Mouse (Mus musculus) CH12.LX (cell line): ENCODE results near the gene C8b. TPM values are rescaled to one million over a fixed set of nuclear protein-coding genes. Genes with fewer than 3 reads are reported as not detected.

Experiments used
- DNase-seq: peaks from one replicate; pipeline ENCODE4 v3.0.0-alpha.2; 2013; ENCODE audit errors: extremely low read depth
- H3K27ac ChIP-seq: 2 replicates; pipeline ENCODE4 v1.5.1; 2012; ENCODE audit warnings: low read depth, mild to moderate bottlenecking, control low read depth, moderate library complexity; ENCODE audit not compliant: insufficient read depth
- H3K27me3 ChIP-seq: replicated peaks from 2 replicates; pipeline ENCODE3; 2012; ENCODE audit warnings: inconsistent platforms
- H3K36me3 ChIP-seq, 2 experiments: replicated peaks in 1 of 2; 2 replicates each; pipeline versions ENCODE3 to v1.6.1; 2012; ENCODE audit warnings: inconsistent platforms in 1 of 2, low read length in 1 of 2, mild to moderate bottlenecking in 1 of 2, mixed read lengths in 1 of 2, moderate library complexity in 1 of 2; ENCODE audit not compliant: control insufficient read depth in 1 of 2, insufficient read depth in 1 of 2
- H3K4me1 ChIP-seq, 2 experiments: 2 replicates each; pipeline ENCODE4 v1.6.1; 2012; ENCODE audit warnings: inconsistent platforms in 1 of 2, moderate library complexity in 1 of 2; ENCODE audit not compliant: insufficient read depth in 2 of 2, control insufficient read depth in 1 of 2
- H3K4me2 ChIP-seq: 2 replicates; pipeline ENCODE4 v1.6.1; 2012; ENCODE audit warnings: low read depth, mild to moderate bottlenecking, control low read depth; ENCODE audit not compliant: poor library complexity, insufficient read depth, severe bottlenecking
- H3K4me3 ChIP-seq, 3 experiments: fragments of 150-350 bp in 1 of 3; sonication (generic) in 1 of 3; replicated peaks in 1 of 3; 2 replicates each; pipeline versions ENCODE3 to v1.5.1; 2011 to 2012; ENCODE audit warnings: low read depth in 2 of 3, low read length in 2 of 3, mild to moderate bottlenecking in 2 of 3, moderate library complexity in 2 of 3, control low read depth in 1 of 3, improper control_type of control experiment in 1 of 3, inconsistent platforms in 1 of 3, mixed read lengths in 1 of 3; ENCODE audit not compliant: poor library complexity in 1 of 3
- H3K79me2 ChIP-seq: replicated peaks from 2 replicates; pipeline ENCODE4 v1.6.1; 2012; ENCODE audit warnings: mild to moderate bottlenecking, moderate library complexity; ENCODE audit not compliant: control insufficient read depth, poor library complexity, insufficient read depth, severe bottlenecking; ENCODE audit errors: extremely low read depth
- H3K9ac ChIP-seq: 2 replicates; pipeline ENCODE4 v1.6.1; 2012; ENCODE audit warnings: low read depth, mild to moderate bottlenecking, control low read depth, moderate library complexity; ENCODE audit not compliant: insufficient read depth
- H3K9me3 ChIP-seq: replicated peaks from 2 replicates; pipeline ENCODE3; 2012; ENCODE audit warnings: low read length, inconsistent platforms, mixed read lengths
- CHD2 ChIP-seq: IDR thresholded peaks from 2 replicates; pipeline ENCODE4 v1.6.1; 2011; ENCODE audit warnings: low read length, improper control_type of control experiment
- E2F4 ChIP-seq: IDR thresholded peaks from 2 replicates; pipeline ENCODE4 v1.6.1; 2011; ENCODE audit warnings: low read depth, low read length, improper control_type of control experiment; ENCODE audit not compliant: insufficient replicate concordance
- ELF1 ChIP-seq: IDR thresholded peaks from 2 replicates; pipeline ENCODE4 v1.6.1; 2014; ENCODE audit warnings: low read depth, mild to moderate bottlenecking, inconsistent platforms, low read length, improper control_type of control experiment
- ETS1 ChIP-seq: conservative IDR thresholded peaks from 2 replicates; pipeline ENCODE4 v1.6.1; 2012; ENCODE audit warnings: low read depth, mild to moderate bottlenecking, inconsistent platforms, low read length, improper control_type of control experiment, moderate library complexity
- HCFC1 ChIP-seq: IDR thresholded peaks from 2 replicates; pipeline ENCODE4 v1.6.1; 2012; ENCODE audit warnings: low read depth, mild to moderate bottlenecking, inconsistent platforms, low read length, improper control_type of control experiment
- IRF4 ChIP-seq: IDR thresholded peaks from 2 replicates; pipeline ENCODE4 v1.6.1; 2014; ENCODE audit warnings: low read depth, mild to moderate bottlenecking, inconsistent platforms, low read length, improper control_type of control experiment
- JUND ChIP-seq: conservative IDR thresholded peaks from 2 replicates; pipeline ENCODE4 v1.6.1; 2011; ENCODE audit warnings: low read depth, low read length, improper control_type of control experiment
- MAZ ChIP-seq: IDR thresholded peaks from 2 replicates; pipeline ENCODE4 v1.6.1; 2012; ENCODE audit warnings: low read depth, mild to moderate bottlenecking, inconsistent platforms, low read length, improper control_type of control experiment, moderate library complexity
- MYC ChIP-seq: IDR thresholded peaks from 2 replicates; pipeline ENCODE4 v1.6.1; 2011; ENCODE audit warnings: low read depth, mild to moderate bottlenecking, improper control_type of control experiment, low read length
- NELFE ChIP-seq: IDR thresholded peaks from 2 replicates; pipeline ENCODE4 v1.6.1; 2011; ENCODE audit warnings: low read depth, low read length, improper control_type of control experiment
- RCOR1 ChIP-seq: conservative IDR thresholded peaks from 2 replicates; pipeline ENCODE4 v1.6.1; 2012; ENCODE audit warnings: low read depth, mild to moderate bottlenecking, inconsistent platforms, low read length, improper control_type of control experiment
- SMC3 ChIP-seq: IDR thresholded peaks from 2 replicates; pipeline ENCODE4 v1.6.1; 2011; ENCODE audit warnings: low read depth, low read length, improper control_type of control experiment
- TBP ChIP-seq: conservative IDR thresholded peaks from 2 replicates; pipeline ENCODE4 v1.6.1; 2011; ENCODE audit warnings: low read depth, low read length, improper control_type of control experiment
- ZKSCAN1 ChIP-seq: IDR thresholded peaks from 2 replicates; pipeline ENCODE4 v1.6.1; 2012; ENCODE audit warnings: low read depth, inconsistent platforms, low read length, improper control_type of control experiment, borderline replicate concordance
- ZMIZ1 ChIP-seq: IDR thresholded peaks from 2 replicates; pipeline ENCODE4 v1.6.1; 2012; ENCODE audit warnings: low read depth, mild to moderate bottlenecking, inconsistent platforms, low read length, improper control_type of control experiment
- ZNF384 ChIP-seq: IDR thresholded peaks from 2 replicates; pipeline ENCODE4 v1.6.1; 2012; ENCODE audit warnings: low read depth, low read length, improper control_type of control experiment, inconsistent platforms
- dilution Hi-C: fragments of 300-500 bp; cut with MboI; formaldehyde crosslinking; loops from 2 replicates; pipeline ENCODE4 v1.14.3; 2020; ENCODE audit warnings: low sequenced_read_pairs; ENCODE audit not compliant: extremely low pct_unique_long_range_greater_than_20kb, extremely low pct_ligation_motif_present
- in situ Hi-C: fragments of 300-500 bp; cut with MboI; formaldehyde crosslinking; loops from 3 replicates; pipeline ENCODE4 v1.14.3; 2019; ENCODE audit warnings: low sequenced_read_pairs, low pct_ligation_motif_present, low pct_unique_long_range_greater_than_20kb, mixed read lengths
- polyA plus RNA-seq: library from polyadenylated mRNA; unstranded; fragments of >175 nt; gene quantifications from 2 replicates; pipeline ENCODE4 v1.2.1, GENCODE M21; 2012; ENCODE audit warnings: low read depth; ENCODE audit not compliant: insufficient read length
- total RNA-seq, 2 experiments: library from RNA; depleted of rRNA; stranded (reverse); fragments of 300-350 nt in 1 of 2; fragments of >200 nt in 1 of 2; gene quantifications; 2 replicates each; pipeline ENCODE4 v1.2.3; 2012 to 2014

C8b gene
- total and polyA plus RNA-seq, 3 experiments = 0.13 to 0.23 TPM; not detected in 1

DNA sequence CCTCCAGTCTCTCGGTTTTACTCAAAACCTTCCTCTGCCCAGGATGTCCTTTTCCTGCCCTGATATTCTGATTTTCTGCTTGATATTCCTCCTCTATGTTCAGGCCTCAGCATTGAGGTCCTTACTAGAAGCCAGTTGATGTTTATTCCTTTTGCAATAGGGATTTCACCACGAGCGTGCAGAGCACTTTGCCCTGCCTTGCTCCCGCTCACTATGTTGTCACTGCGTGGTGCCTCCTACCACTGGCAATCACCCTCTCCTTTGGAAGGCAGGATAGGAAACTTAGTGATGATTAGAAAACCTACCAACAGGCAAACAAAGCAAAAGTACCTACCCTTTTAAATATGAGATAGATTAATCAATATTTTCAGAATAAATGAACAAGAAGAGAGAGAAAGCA, 13.3 kb downstream of the C8b start:
- H3K79me2 ChIP-seq = no peaks in the 10 kb centered on the region

DNA sequence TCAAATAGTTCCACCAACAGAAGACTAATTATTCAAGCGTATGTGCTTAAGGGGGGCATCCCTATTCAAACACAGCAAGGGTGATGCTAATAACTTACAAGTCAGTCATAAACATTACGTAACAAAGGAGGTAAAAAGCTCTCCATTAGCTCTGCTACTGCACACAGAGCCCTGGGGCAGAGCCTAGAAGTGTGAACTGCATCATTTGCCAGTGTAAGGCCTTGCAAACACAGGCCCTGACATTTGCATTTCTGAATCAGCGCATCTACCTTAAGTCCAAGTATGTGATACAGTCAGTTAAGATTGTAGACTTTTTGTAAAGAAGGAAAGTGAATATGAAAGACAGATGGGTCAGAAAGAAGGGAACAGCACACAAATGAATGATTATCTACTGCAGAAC, 15.3 kb downstream of the C8b start:
- no peak for TF ChIP-seq HCFC1
- no peak for TF ChIP-seq RCOR1
- TF ChIP-seq ZMIZ1 = no peak
- TF ChIP-seq JUND = no peak
- TF ChIP-seq ELF1 = no peak
- TF ChIP-seq MYC = no peak
- no peak for TF ChIP-seq ZKSCAN1
- no peak for TF ChIP-seq MAZ
- no peak for TF ChIP-seq TBP
- no peak for TF ChIP-seq ETS1
- TF ChIP-seq SMC3 = no peak
- no peak for TF ChIP-seq CHD2
- no peaks in the 10 kb centered on the region for H3K36me3 ChIP-seq
- no peak overlapping the region for H3K4me3 ChIP-seq
- H3K79me2 ChIP-seq = no peaks in the 10 kb centered on the region
- DNase-seq = no peak
- H3K4me2 ChIP-seq = no peak overlapping the region
- H3K9me3 ChIP-seq = peaks cover 38% of the 10 kb centered on the region
- no peak overlapping the region for H3K9ac ChIP-seq
- no peak overlapping the region for H3K27ac ChIP-seq
- dilution Hi-C loops = no loop called here
- in situ Hi-C loops = no loop called here
- H3K27me3 ChIP-seq = no peaks in the 10 kb centered on the region
- H3K4me1 ChIP-seq = peaks cover 0 to 29% of the 10 kb centered on the region in 2 experiments; a peak in 2 of 4 replicates

More for the DNA sequence above, 13.3 kb downstream of the C8b start:
- H3K4me3 ChIP-seq = no peak overlapping the region
- H3K27me3 ChIP-seq = no peaks in the 10 kb centered on the region
- no peaks in the 10 kb centered on the region for H3K36me3 ChIP-seq
- H3K27ac ChIP-seq = no peak overlapping the region
- dilution Hi-C loops (no loop called here), in situ Hi-C loops (no loop called here)
- H3K4me2 ChIP-seq = no peak overlapping the region
- TF ChIP-seq ZMIZ1 = no peak
- TF ChIP-seq ZNF384 = no peak
- TF ChIP-seq NELFE = no peak
- H3K4me1 ChIP-seq = peaks cover 0 to 23% of the 10 kb centered on the region in 2 experiments; a peak in 2 of 4 replicates
- H3K9ac ChIP-seq = no peak overlapping the region
- no peak for DNase-seq
- H3K9me3 ChIP-seq = peaks cover 33% of the 10 kb centered on the region

DNA sequence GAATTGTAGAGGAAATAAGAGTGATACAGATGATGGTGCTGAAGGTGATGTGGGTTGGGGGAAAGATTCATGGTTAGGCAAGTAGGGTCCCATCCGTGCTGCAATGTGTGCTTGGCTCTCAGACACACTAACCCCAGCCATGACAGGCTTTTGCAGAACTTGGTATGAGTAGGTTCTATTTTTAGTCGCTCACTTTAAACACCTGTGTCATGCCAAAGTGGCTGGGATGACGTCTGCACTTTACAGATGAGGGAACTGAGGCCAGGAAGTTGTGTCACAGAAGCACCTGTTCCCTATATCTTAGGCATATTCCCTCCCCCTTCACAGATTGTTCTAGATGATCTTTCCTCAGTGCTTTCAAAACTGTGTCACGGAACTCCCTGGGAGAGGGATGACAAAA, 16.2 kb downstream of the C8b start:
- Histone ChIP-seq H3K9me3 (peaks cover 39% of the 10 kb centered on the region), H3K4me2 (no peak overlapping the region), H3K4me1 (peaks cover 0 to 30% of the 10 kb centered on the region in 2 experiments; a peak in 2 of 4 replicates), H3K36me3 (no peaks in the 10 kb centered on the region), H3K4me3 (no peak overlapping the region), H3K79me2 (no peaks in the 10 kb centered on the region), H3K27ac (no peak overlapping the region), H3K9ac (no peak overlapping the region), H3K27me3 (no peaks in the 10 kb centered on the region)
- dilution Hi-C loops = no loop called here
- DNase-seq = peak; percentile 37
- in situ Hi-C loops = no loop called here
- TF ChIP-seq IRF4 = no peak
- TF ChIP-seq E2F4 = no peak
- TF ChIP-seq MAZ = no peak
- peak; percentile 46 for TF ChIP-seq ETS1
